Mouse (Mus musculus) midbrain, embryonic 15.5 days (tissue): ENCODE data around the gene Gm21304. TPM values are rescaled to one million over a fixed set of nuclear protein-coding genes. Genes with fewer than 3 reads are reported as not detected.
"Not testable (repeated sequence)": the region's sequence is repeated elsewhere in the genome, so short reads cannot be mapped to it uniquely, and the experiment has no call there.

Experiments used
- ATAC-seq: fragments of 200-750 bp; cut with Nextera tagmentation; replicated peaks from 2 replicates; pipeline ENCODE4 v1.8.0; 2017; ENCODE audit warnings: moderate TSS enrichment
- H3K27ac ChIP-seq: fragments of 300-500 bp; sonication (generic); 2 replicates; pipeline ENCODE4 v1.5.1; 2015; ENCODE audit warnings: mild to moderate bottlenecking, inconsistent platforms
- H3K27me3 ChIP-seq: fragments of 300-500 bp; sonication (generic); replicated peaks from 2 replicates; pipeline ENCODE4 v1.6.1; 2015; ENCODE audit warnings: inconsistent platforms
- H3K36me3 ChIP-seq: fragments of 300-500 bp; sonication (generic); replicated peaks from 2 replicates; pipeline ENCODE4 v1.6.1; 2015; ENCODE audit warnings: inconsistent platforms
- H3K4me1 ChIP-seq: fragments of 300-500 bp; sonication (generic); 2 replicates; pipeline ENCODE4 v1.6.1; 2015; ENCODE audit warnings: inconsistent platforms
- H3K4me2 ChIP-seq: fragments of 300-500 bp; sonication (generic); 2 replicates; pipeline ENCODE4 v1.6.1; 2015; ENCODE audit warnings: inconsistent platforms, mild to moderate bottlenecking, moderate library complexity
- H3K4me3 ChIP-seq: fragments of 300-500 bp; sonication (generic); 2 replicates; pipeline ENCODE4 v1.5.1; 2015; ENCODE audit warnings: mild to moderate bottlenecking, inconsistent platforms
- H3K9ac ChIP-seq: fragments of 300-500 bp; sonication (generic); 2 replicates; pipeline ENCODE4 v1.6.1; 2015; ENCODE audit warnings: mild to moderate bottlenecking, inconsistent platforms
- H3K9me3 ChIP-seq: fragments of 300-500 bp; sonication (generic); 2 replicates; pipeline ENCODE4 v1.6.1; 2016; ENCODE audit warnings: inconsistent platforms
- WGBS: fragments of 180-500 bp; shearing (Covaris S2); methylation state at CpG from one replicate; pipeline ENCODE4 v1.1.7; 2015; ENCODE audit warnings: mixed read lengths; 5-methylcytosine and 5-hydroxymethylcytosine counted together
- polyA plus RNA-seq: library from polyadenylated mRNA; unstranded; fragments of >200 nt; fragmentation: Nextera tagmentation; extraction: Ambion mirVana; gene quantifications from 2 replicates; pipeline ENCODE4 v1.2.1, GENCODE M21; 2015

Gm21304 gene
- not detected in 2 replicates for polyA plus RNA-seq

DNA sequence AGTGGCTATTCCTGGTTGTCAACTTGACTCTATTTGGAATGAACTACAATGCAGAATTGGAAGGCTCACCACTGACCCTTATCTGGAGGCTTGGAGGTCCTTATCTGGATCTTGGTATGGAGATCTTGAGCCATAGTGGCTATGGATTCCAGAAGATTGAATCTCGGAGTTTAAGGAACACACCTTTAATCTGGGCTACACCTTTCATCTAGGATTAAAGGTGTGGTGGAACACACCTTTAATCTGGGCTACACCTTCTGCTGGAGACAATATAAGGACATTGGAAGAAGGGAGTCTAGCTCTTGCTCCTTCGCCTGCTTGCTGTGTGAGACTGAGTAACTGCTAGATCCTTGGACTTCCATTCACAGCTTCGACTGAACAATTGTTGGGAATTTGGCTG, at the start of gene Gm21304:
TSS of gene Gm21304 (plus strand) at position 301 of the 400 bp plus-strand sequence.
- not testable (repeated sequence) for H3K27ac ChIP-seq, H3K4me3 ChIP-seq, H3K9ac ChIP-seq, H3K9me3 ChIP-seq, H3K36me3 ChIP-seq, H3K4me2 ChIP-seq, ATAC-seq, H3K27me3 ChIP-seq, H3K4me1 ChIP-seq
- no CpG with 5 or more reads among the region's 3 CpGs for WGBS

DNA sequence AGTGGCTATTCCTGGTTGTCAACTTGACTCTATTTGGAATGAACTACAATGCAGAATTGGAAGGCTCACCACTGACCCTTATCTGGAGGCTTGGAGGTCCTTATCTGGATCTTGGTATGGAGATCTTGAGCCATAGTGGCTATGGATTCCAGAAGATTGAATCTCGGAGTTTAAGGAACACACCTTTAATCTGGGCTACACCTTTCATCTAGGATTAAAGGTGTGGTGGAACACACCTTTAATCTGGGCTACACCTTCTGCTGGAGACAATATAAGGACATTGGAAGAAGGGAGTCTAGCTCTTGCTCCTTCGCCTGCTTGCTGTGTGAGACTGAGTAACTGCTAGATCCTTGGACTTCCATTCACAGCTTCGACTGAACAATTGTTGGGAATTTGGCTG, 25.6 kb upstream of the Gm21304 start, which contains the start of gene Gm21293:
TSS of gene Gm21293 (plus strand) at position 301 of the 400 bp plus-strand sequence.
- H3K9ac ChIP-seq, ATAC-seq, H3K27me3 ChIP-seq, H3K4me3 ChIP-seq, H3K4me1 ChIP-seq, H3K9me3 ChIP-seq, H3K36me3 ChIP-seq, H3K4me2 ChIP-seq, H3K27ac ChIP-seq: not testable (repeated sequence)
- no CpG with 5 or more reads among the region's 3 CpGs for WGBS

DNA sequence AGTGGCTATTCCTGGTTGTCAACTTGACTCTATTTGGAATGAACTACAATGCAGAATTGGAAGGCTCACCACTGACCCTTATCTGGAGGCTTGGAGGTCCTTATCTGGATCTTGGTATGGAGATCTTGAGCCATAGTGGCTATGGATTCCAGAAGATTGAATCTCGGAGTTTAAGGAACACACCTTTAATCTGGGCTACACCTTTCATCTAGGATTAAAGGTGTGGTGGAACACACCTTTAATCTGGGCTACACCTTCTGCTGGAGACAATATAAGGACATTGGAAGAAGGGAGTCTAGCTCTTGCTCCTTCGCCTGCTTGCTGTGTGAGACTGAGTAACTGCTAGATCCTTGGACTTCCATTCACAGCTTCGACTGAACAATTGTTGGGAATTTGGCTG, 17.1 kb upstream of the Gm21304 start, which contains the start of gene Gm6763:
TSS of gene Gm6763 (plus strand) at position 301 of the 400 bp plus-strand sequence.
- not testable (repeated sequence) for H3K4me3 ChIP-seq, H3K9ac ChIP-seq, H3K4me1 ChIP-seq, H3K27me3 ChIP-seq, H3K27ac ChIP-seq, ATAC-seq, H3K9me3 ChIP-seq, H3K4me2 ChIP-seq, H3K36me3 ChIP-seq
- WGBS: no CpG with 5 or more reads among the region's 3 CpGs

- H3K36me3 ChIP-seq, H3K4me3 ChIP-seq, H3K27ac ChIP-seq, ATAC-seq, H3K4me1 ChIP-seq, H3K9me3 ChIP-seq, H3K4me2 ChIP-seq, H3K9ac ChIP-seq, H3K27me3 ChIP-seq: not testable (repeated sequence)
- WGBS: no CpG with 5 or more reads among the region's 3 CpGs
These were observed 8.6 kb upstream of the Gm21304 start, which contains the start of gene Gm8764 for GRCm38 (mm10) chr10:104159706-104160105. Gm8764 (plus strand) TSS chr10:104160006.

DNA sequence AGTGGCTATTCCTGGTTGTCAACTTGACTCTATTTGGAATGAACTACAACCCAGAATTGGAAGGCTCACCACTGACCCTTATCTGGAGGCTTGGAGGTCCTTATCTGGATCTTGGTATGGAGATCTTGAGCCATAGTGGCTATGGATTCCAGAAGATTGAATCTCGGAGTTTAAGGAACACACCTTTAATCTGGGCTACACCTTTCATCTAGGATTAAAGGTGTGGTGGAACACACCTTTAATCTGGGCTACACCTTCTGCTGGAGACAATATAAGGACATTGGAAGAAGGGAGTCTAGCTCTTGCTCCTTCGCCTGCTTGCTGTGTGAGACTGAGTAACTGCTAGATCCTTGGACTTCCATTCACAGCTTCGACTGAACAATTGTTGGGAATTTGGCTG, 8.4 kb downstream of the Gm21304 start, which contains the start of gene Gm21312:
TSS of gene Gm21312 (plus strand) at position 301 of the 400 bp plus-strand sequence.
- H3K9me3 ChIP-seq, ATAC-seq, H3K36me3 ChIP-seq, H3K4me2 ChIP-seq, H3K9ac ChIP-seq, H3K27ac ChIP-seq, H3K4me3 ChIP-seq, H3K27me3 ChIP-seq, H3K4me1 ChIP-seq: not testable (repeated sequence)
- WGBS: no CpG with 5 or more reads among the region's 3 CpGs

DNA sequence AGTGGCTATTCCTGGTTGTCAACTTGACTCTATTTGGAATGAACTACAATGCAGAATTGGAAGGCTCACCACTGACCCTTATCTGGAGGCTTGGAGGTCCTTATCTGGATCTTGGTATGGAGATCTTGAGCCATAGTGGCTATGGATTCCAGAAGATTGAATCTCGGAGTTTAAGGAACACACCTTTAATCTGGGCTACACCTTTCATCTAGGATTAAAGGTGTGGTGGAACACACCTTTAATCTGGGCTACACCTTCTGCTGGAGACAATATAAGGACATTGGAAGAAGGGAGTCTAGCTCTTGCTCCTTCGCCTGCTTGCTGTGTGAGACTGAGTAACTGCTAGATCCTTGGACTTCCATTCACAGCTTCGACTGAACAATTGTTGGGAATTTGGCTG, 16.9 kb downstream of the Gm21304 start, which contains the start of gene Gm20765:
TSS of gene Gm20765 (plus strand) at position 301 of the 400 bp plus-strand sequence.
- H3K9ac ChIP-seq, H3K27me3 ChIP-seq, ATAC-seq, H3K4me2 ChIP-seq, H3K27ac ChIP-seq, H3K9me3 ChIP-seq, H3K4me3 ChIP-seq, H3K36me3 ChIP-seq, H3K4me1 ChIP-seq: not testable (repeated sequence)
- no CpG with 5 or more reads among the region's 3 CpGs for WGBS

- not testable (repeated sequence) for H3K27ac ChIP-seq, H3K9ac ChIP-seq, H3K36me3 ChIP-seq, H3K4me1 ChIP-seq, H3K4me3 ChIP-seq, ATAC-seq, H3K4me2 ChIP-seq, H3K27me3 ChIP-seq, H3K9me3 ChIP-seq
- no CpG with 5 or more reads among the region's 3 CpGs for WGBS
These were observed 25.4 kb downstream of the Gm21304 start, which contains the start of gene Gm4340 for GRCm38 (mm10) chr10:104193742-104194141. Gm4340 (plus strand) TSS chr10:104194042.

DNA sequence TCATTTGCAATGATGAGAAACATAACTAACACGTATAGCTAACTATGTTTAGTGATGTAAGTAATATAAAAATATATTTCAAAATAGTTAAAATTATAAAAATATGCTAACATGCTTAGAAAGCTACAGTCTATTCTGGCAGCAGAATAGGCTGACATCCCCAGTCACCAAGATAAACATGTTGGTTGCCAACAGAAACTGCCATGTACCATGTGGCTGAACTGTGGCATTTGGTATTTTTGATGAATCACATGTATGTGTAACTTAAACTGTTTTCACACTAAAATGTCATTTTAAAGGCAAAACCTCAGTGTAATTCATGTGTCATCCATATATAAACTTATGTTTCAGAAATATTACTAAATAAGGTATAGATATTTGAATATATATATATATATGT, 41.3 kb downstream of the Gm21304 start:
- no peaks in the 10 kb centered on the region for H3K4me1 ChIP-seq

GRCm38 (mm10) chr10:104210268-104210990, 42.1 kb downstream of the Gm21304 start:
- no peaks in the 10 kb centered on the region for H3K36me3 ChIP-seq
- 77% methylated on average over 3 of the region's 3 CpGs for WGBS
- no peaks in the 10 kb centered on the region for H3K27me3 ChIP-seq
- H3K27ac ChIP-seq: no peak overlapping the region
- H3K9ac ChIP-seq: no peak overlapping the region
- H3K9me3 ChIP-seq: no peaks in the 10 kb centered on the region
- H3K4me2 ChIP-seq: no peak overlapping the region
- no peak overlapping the region for H3K4me3 ChIP-seq
- no peak for ATAC-seq
- no peaks in the 10 kb centered on the region for H3K4me1 ChIP-seq

More for the DNA sequence above, 41.3 kb downstream of the Gm21304 start:
- no peak overlapping the region for H3K9ac ChIP-seq
- H3K27me3 ChIP-seq: no peaks in the 10 kb centered on the region
- 86% methylated on average over 1 of the region's 1 CpGs for WGBS
- no peak overlapping the region for H3K4me2 ChIP-seq
- no peak overlapping the region for H3K4me3 ChIP-seq
- no peaks in the 10 kb centered on the region for H3K36me3 ChIP-seq
- no peak for ATAC-seq
- no peaks in the 10 kb centered on the region for H3K9me3 ChIP-seq
- H3K27ac ChIP-seq: no peak overlapping the region

- no peak for ATAC-seq
- Histone ChIP-seq H3K4me3 (no peak overlapping the region), H3K36me3 (no peaks in the 10 kb centered on the region), H3K27me3 (no peaks in the 10 kb centered on the region), H3K9me3 (no peaks in the 10 kb centered on the region), H3K4me2 (no peak overlapping the region), H3K9ac (no peak overlapping the region), H3K27ac (no peak overlapping the region), H3K4me1 (no peaks in the 10 kb centered on the region)
- WGBS: 88% methylated on average over 5 of the region's 5 CpGs
These were observed 46.2 kb downstream of the Gm21304 start for GRCm38 (mm10) chr10:104214527-104214926.
